Mouse (Mus musculus) G1E (cell line): ENCODE results near the gene Plcb4.

Experiments
- CTCF ChIP-seq: IDR thresholded peaks from 2 replicates; pipeline ENCODE4 v1.5.1; 2012; ENCODE audit warnings: low read depth, low read length, inconsistent platforms, mixed read lengths
- GATA1 ChIP-seq: IDR thresholded peaks from 2 replicates; pipeline ENCODE4 v1.6.1; 2012; ENCODE audit warnings: borderline replicate concordance, low read length, inconsistent platforms, mixed read lengths
- GATA2 ChIP-seq: IDR thresholded peaks from 2 replicates; pipeline ENCODE4 v1.6.1; 2012; ENCODE audit warnings: low read depth, low read length, inconsistent platforms, borderline replicate concordance

DNA sequence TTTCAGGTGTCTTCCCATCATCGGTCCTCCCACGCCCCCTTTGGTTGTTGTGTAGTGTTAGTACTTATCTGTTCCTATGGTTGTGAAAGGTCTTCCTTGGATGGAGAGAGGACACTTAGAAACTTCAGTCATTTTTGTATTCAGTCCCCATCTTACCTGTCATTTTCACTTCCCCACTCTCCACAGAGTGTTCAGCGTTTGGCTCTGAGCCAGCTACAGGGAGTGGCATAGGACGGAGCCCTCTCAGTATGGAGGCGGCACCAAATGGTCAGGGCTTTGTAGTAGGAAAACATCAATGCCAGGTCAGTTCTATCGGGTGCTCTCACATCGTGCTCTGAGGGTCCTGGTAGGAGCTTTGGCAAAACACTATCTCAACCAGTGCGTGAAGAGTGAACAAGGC is 85.9 kb downstream of the Plcb4 start:
- TF ChIP-seq CTCF: no peak
- TF ChIP-seq GATA1: no peak
- no peak for TF ChIP-seq GATA2
